Mouse (Mus musculus) forebrain, embryonic 10.5 days (tissue): ENCODE results near the gene Tlx1. TPM values are rescaled to one million over a fixed set of nuclear protein-coding genes. Genes with fewer than 3 reads are reported as not detected.

ENCODE experiments used
- polyA plus RNA-seq: library from polyadenylated mRNA; unstranded; fragments of >200 nt; fragmentation: Nextera tagmentation; extraction: Ambion mirVana; gene quantifications from 2 replicates; pipeline ENCODE4 v1.2.1, GENCODE M21; 2016

The Tlx1 gene
- polyA plus RNA-seq, 1 experiment from 2014 or later = not detected

Other genes with a start within 250 kb of the Tlx1 start
- gene Slf2, start 219.5 kb upstream of the Tlx1 start, polyA plus RNA-seq = 53.9 and 54.1 TPM in 2 replicates
- 3.4 and 3.8 TPM in 2 replicates for gene Sema4g, start 161.6 kb upstream of the Tlx1 start, polyA plus RNA-seq
- 34.5 and 35.8 TPM in 2 replicates for gene Twnk, start 145.0 kb upstream of the Tlx1 start, polyA plus RNA-seq
- 71.4 and 75.0 TPM in 2 replicates for gene Mrpl43, start 144.2 kb upstream of the Tlx1 start, polyA plus RNA-seq
- gene Lzts2, start 136.3 kb upstream of the Tlx1 start, polyA plus RNA-seq = 47.9 and 52.4 TPM in 2 replicates
- 0.15 and 0.25 TPM in 2 replicates for gene Pdzd7, start 105.0 kb upstream of the Tlx1 start, polyA plus RNA-seq
- 6.3 and 6.9 TPM in 2 replicates for gene Sfxn3, start 103.2 kb upstream of the Tlx1 start, polyA plus RNA-seq
- 0.20 and 0.63 TPM in 2 replicates for gene Kazald1, start 75.4 kb upstream of the Tlx1 start, polyA plus RNA-seq
- not detected in 2 replicates for gene Lbx1, start 85.1 kb downstream of the Tlx1 start, polyA plus RNA-seq
- gene Btrc, start 213.1 kb downstream of the Tlx1 start, polyA plus RNA-seq = 47.4 and 50.3 TPM in 2 replicates